Mouse (Mus musculus): ENCODE results near the gene Cdh1.

DNA sequence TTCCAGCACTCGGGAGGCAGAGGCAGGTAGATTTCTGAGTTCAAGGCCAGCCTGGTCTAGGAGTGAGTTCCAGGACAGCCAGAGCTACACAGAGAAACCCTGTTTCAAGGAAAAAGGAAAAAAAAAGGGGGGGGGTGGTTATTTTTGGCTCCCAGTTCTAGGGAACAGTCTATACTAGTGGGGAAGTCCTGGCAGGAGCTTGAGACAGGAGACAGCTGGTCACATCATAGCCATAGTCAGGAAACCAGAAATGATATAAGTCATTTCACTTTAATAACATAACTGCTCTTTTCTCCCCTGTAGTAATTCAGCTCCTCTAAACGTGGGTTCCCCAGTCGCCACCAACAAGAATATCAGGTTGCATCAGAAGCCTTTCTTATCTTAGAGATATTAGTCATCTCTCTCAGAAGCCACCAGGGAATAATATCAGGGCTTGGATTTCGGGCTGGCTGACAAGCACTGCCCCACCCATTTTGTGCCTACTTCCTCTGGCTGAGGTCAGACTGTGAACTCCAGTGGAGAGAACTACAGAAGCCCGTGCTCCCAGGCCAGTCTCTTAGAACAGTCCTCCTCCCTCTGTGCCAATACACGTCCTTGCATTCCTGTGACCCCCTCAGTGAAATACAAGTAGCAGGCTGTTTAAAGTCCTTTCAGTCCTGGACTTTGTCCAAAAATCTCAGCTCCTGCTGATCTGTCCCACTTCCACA is 26.1 kb upstream of the Cdh1 start:
- TF ChIP-seq POLR2A (IDR thresholded peaks at IDR 0.05; ENCODE audit: insufficient read depth, low read length) (no peak), CTCF (IDR thresholded peaks at IDR 0.05; ENCODE audit: low read depth, low read length) (no peak)

Data from ES-Bruce4 (cell line).